Mouse (Mus musculus) hindbrain, embryonic 15.5 days (tissue): Measurements from ENCODE around the gene 1700012B07Rik. TPM values are rescaled to one million over a fixed set of nuclear protein-coding genes. Genes with fewer than 3 reads are reported as not detected.

Experiments
- ATAC-seq: fragments of 200-750 bp; cut with Nextera tagmentation; 2 replicates; pipeline ENCODE4 v1.8.0; 2017; ENCODE audit warnings: low read depth, moderate number of reproducible peaks, moderate TSS enrichment; ENCODE audit not compliant: low FRiP score
- H3K27ac ChIP-seq: fragments of 300-500 bp; sonication (generic); replicated peaks from 2 replicates; pipeline ENCODE4 v1.5.1; 2015; ENCODE audit warnings: mild to moderate bottlenecking, inconsistent platforms
- H3K27me3 ChIP-seq: fragments of 300-500 bp; sonication (generic); 2 replicates; pipeline ENCODE4 v1.6.1; 2015; ENCODE audit warnings: control low read depth, inconsistent platforms
- H3K36me3 ChIP-seq: fragments of 300-500 bp; sonication (generic); 2 replicates; pipeline ENCODE4 v1.6.1; 2015; ENCODE audit warnings: control low read depth, inconsistent platforms
- H3K4me1 ChIP-seq: fragments of 300-500 bp; sonication (generic); replicated peaks from 2 replicates; pipeline ENCODE4 v1.6.1; 2015; ENCODE audit warnings: control low read depth, inconsistent platforms
- H3K4me2 ChIP-seq: fragments of 300-500 bp; sonication (generic); 2 replicates; pipeline ENCODE4 v1.6.1; 2015; ENCODE audit warnings: moderate library complexity, mild to moderate bottlenecking, inconsistent platforms
- H3K4me3 ChIP-seq: fragments of 300-500 bp; sonication (generic); 2 replicates; pipeline ENCODE4 v1.5.1; 2015; ENCODE audit warnings: mild to moderate bottlenecking, inconsistent platforms
- H3K9ac ChIP-seq: fragments of 300-500 bp; sonication (generic); 2 replicates; pipeline ENCODE4 v1.6.1; 2015; ENCODE audit warnings: inconsistent platforms
- H3K9me3 ChIP-seq: fragments of 300-500 bp; sonication (generic); 2 replicates; pipeline ENCODE4 v1.6.1; 2016; ENCODE audit warnings: control low read depth, inconsistent platforms
- WGBS: fragments of 180-500 bp; shearing (Covaris S2); methylation state at CpG from one replicate; pipeline ENCODE4 v1.1.7; 2015; 5-methylcytosine and 5-hydroxymethylcytosine counted together
- polyA plus RNA-seq: library from polyadenylated mRNA; unstranded; fragments of >200 nt; fragmentation: Nextera tagmentation; extraction: Ambion mirVana; gene quantifications from 2 replicates; pipeline ENCODE4 v1.2.1, GENCODE M21; 2015

1700012B07Rik gene
- polyA plus RNA-seq, 1 experiment from 2014 or later: not detected

DNA sequence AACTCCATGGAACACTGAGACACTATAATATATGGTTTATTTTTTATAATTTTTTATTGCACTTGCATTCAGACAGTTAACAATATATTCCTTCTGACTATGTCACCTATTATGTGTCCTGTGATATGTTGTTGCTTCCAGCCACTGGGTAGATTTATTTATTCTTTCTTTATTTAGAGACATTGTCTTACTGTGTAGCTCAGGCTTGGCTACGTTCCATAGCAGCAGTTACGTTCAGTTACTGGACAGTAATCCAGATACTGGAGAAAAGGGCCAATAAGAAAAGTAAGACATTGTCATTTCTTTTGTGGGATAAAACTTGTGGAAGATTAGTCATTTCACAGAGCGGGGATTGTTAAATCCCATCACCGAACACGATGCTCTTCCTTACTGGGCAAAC, 2.5 kb upstream of the 1700012B07Rik start:
- Histone ChIP-seq H3K4me1 (no peaks in the 10 kb centered on the region), H3K9me3 (no peaks in the 10 kb centered on the region), H3K9ac (no peak overlapping the region), H3K4me2 (no peak overlapping the region), H3K36me3 (no peaks in the 10 kb centered on the region), H3K27me3 (no peaks in the 10 kb centered on the region), H3K4me3 (no peak overlapping the region), H3K27ac (no peak overlapping the region)
- 72% methylated on average over 5 of the region's 5 CpGs for WGBS
- ATAC-seq: no peak

DNA sequence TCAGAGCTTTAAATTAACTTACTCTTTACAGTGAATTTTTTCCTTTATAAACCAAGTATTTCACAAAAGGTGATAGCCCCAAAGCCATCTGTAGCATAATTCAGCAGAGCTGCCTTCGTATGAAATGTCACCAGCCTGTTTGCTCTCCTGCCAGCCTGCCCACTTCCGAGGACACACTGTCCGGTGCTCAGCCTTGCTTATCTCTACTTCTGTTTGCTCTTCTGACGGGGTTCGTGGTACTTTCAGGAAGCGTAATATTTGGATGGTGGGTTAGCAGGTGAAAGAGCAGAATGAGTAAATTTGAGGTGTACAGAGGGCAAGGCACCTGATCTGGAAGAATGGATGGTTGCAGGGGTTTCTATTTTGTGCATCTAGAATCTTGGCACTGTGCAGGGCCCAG, 5.6 kb downstream of the 1700012B07Rik start:
- Histone ChIP-seq H3K4me1 (no peaks in the 10 kb centered on the region), H3K36me3 (no peaks in the 10 kb centered on the region), H3K9ac (no peak overlapping the region), H3K27ac (no peak overlapping the region), H3K9me3 (no peaks in the 10 kb centered on the region), H3K4me3 (no peak overlapping the region), H3K27me3 (no peaks in the 10 kb centered on the region), H3K4me2 (no peak overlapping the region)
- 89% methylated on average over 6 of the region's 6 CpGs for WGBS
- no peak for ATAC-seq

DNA sequence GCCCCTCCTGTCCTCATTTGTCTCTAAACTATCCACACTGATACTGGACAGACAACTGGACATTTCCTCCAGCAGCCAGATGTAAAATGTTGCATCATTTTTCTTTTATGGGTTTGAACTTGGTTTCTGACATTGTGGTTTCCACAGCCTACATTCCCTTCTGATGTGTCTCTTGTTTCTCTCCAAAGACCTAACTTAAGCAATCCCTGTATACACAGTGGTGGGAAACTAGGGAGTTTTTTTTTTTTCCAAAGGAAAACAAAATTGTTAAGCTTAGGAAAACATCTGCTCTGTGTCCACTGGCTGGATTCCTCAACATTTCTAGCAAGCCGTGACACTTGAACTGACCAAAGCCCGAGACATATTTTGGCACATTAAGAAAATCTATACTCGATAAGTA, 10.4 kb downstream of the 1700012B07Rik start:
- H3K9me3 ChIP-seq: no peaks in the 10 kb centered on the region
- H3K27me3 ChIP-seq: no peaks in the 10 kb centered on the region
- no peak overlapping the region for H3K4me2 ChIP-seq
- ATAC-seq: no peak
- H3K36me3 ChIP-seq: no peaks in the 10 kb centered on the region
- no peaks in the 10 kb centered on the region for H3K4me1 ChIP-seq
- no peak overlapping the region for H3K27ac ChIP-seq
- H3K9ac ChIP-seq: no peak overlapping the region
- H3K4me3 ChIP-seq: no peak overlapping the region
- 78% methylated on average over 3 of the region's 3 CpGs for WGBS

DNA sequence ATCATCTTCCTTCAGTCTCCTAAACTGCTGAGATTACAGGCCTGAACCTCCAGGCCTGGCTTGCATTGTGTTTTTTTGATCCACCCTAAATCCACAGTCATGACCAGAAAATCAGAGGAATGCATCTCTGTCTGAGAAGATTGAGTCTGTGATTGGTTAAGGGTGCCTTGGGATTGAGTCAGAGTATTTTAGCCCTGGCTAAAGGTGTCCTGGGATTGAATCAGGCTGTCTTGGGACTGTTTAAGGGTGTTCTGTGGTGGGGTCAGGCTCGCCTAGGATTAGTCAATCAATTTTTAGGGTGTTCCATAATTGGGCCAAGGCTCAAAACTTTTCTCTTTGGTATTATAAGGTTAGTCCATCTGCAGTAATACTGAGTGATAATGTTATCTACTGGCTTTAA, 10.9 kb downstream of the 1700012B07Rik start:
- H3K4me3 ChIP-seq: no peak overlapping the region
- no peak overlapping the region for H3K27ac ChIP-seq
- no peak overlapping the region for H3K4me2 ChIP-seq
- no peaks in the 10 kb centered on the region for H3K9me3 ChIP-seq
- no peak overlapping the region for H3K9ac ChIP-seq
- no peaks in the 10 kb centered on the region for H3K27me3 ChIP-seq
- no peaks in the 10 kb centered on the region for H3K4me1 ChIP-seq
- no peak for ATAC-seq
- WGBS: 83% methylated on average over 1 of the region's 1 CpGs
- no peaks in the 10 kb centered on the region for H3K36me3 ChIP-seq

DNA sequence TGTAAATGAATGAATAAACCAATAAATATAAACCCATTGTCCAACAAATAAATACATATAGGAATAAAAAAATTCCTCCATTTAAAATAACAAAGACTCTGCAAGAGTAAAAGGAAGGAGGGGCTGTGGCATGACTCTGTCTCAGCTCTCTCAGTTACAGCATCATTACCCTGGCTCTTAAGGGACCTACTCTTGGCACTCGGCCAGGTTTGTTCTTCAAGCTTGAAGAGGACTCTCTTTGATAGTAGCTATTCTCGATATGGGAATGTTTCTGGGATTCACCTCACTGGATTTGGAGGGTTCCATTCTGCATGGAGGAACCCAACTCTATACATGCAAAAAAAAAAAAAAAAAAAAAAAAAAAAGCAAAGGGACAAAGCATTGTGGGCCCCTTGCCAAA, 16.1 kb downstream of the 1700012B07Rik start:
- Histone ChIP-seq H3K9me3 (no peaks in the 10 kb centered on the region), H3K27ac (no peak overlapping the region), H3K27me3 (no peaks in the 10 kb centered on the region), H3K36me3 (no peaks in the 10 kb centered on the region), H3K4me2 (no peak overlapping the region), H3K4me1 (no peaks in the 10 kb centered on the region), H3K4me3 (no peak overlapping the region), H3K9ac (no peak overlapping the region)
- ATAC-seq: no peak
- WGBS: 80% methylated on average over 2 of the region's 2 CpGs

DNA sequence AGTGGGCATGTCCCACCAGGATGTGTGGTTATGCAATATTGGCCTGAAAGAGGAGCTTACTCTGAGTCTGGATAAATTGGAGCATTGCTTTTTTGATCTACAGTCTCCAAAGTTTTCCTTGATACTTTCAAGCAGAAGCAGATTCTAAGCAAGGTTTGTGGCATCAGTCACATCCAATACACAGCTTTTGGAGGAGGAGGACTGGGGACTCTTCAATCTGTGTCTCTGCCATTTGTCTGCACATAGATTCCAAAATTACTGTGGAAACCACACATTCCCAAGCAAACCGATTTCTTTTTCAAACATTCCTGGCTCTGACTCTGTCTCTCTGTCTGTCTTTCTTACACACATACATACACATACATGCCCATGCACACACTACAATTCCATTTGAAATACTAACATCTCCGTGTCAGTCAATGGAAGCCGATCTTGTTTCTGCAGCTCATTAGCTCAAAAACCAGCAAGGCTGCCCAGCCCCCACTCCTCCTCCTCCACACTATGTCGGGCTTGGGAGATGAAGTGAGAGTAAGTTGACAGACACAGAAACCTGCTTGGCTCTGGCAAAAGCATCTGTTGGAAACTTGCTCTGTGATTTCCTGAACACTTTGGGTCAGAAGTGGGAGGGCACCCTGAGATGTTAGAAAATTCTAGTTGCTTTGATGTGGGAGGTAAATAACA, 18.5 kb downstream of the 1700012B07Rik start:
- 66% methylated on average over 4 of the region's 4 CpGs for WGBS

DNA sequence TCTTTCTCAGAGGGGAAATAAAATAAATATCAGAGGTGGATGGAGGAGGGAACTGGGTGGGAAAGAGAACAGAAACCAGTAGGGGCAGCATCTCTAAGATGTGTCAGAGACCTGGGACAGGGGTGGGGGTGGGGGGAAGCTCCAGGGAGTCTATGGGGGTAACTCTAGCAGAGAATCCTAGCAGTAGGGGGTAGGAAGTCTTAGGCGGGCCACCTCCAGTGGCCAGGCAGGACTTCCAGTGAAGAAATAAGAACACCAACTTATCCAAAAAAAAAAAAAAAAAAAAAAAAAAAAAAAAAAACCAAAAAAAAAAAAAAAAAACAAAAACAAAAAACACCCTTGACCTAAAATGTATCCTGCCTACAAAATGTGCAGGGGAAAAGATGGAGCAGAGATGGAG, 26.3 kb downstream of the 1700012B07Rik start:
- no peak overlapping the region for H3K4me2 ChIP-seq
- H3K36me3 ChIP-seq: no peaks in the 10 kb centered on the region
- WGBS: 75% methylated on average over 1 of the region's 1 CpGs
- no peak overlapping the region for H3K9ac ChIP-seq
- H3K27me3 ChIP-seq: no peaks in the 10 kb centered on the region
- no peak overlapping the region for H3K4me3 ChIP-seq
- no peaks in the 10 kb centered on the region for H3K9me3 ChIP-seq
- no peaks in the 10 kb centered on the region for H3K4me1 ChIP-seq
- H3K27ac ChIP-seq: no peak overlapping the region
- ATAC-seq: no peak

More for the DNA sequence above, 18.5 kb downstream of the 1700012B07Rik start:
- Histone ChIP-seq H3K27ac (no peak overlapping the region), H3K4me1 (no peaks in the 10 kb centered on the region), H3K9ac (no peak overlapping the region), H3K27me3 (no peaks in the 10 kb centered on the region), H3K36me3 (no peaks in the 10 kb centered on the region), H3K9me3 (no peaks in the 10 kb centered on the region), H3K4me3 (no peak overlapping the region), H3K4me2 (no peak overlapping the region)
- ATAC-seq: no peak

DNA sequence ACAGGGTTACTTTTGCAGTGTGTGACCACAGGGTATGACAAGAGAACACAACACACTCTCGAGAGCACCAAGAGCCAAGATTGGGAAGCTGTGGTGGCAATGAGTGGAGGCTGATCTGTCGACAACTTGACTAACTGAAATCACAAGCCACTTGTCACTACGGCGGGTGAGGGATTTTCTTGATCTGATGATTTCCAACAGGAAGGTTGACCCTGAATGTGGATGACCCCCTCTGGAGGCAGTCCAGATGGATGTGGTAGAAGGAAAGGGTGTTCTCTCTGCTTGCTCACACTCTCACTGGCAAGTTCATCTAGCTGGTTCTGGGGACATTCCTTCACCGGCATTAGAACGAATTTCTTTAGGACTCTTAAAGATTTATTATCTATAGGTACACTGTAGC, 30.3 kb downstream of the 1700012B07Rik start:
- WGBS: 93% methylated on average over 6 of the region's 6 CpGs
- ATAC-seq: no peak
- no peaks in the 10 kb centered on the region for H3K36me3 ChIP-seq
- H3K4me3 ChIP-seq: no peak overlapping the region
- H3K4me2 ChIP-seq: no peak overlapping the region
- no peaks in the 10 kb centered on the region for H3K27me3 ChIP-seq
- H3K9ac ChIP-seq: no peak overlapping the region
- H3K9me3 ChIP-seq: no peaks in the 10 kb centered on the region
- H3K27ac ChIP-seq: no peak overlapping the region
- no peaks in the 10 kb centered on the region for H3K4me1 ChIP-seq

DNA sequence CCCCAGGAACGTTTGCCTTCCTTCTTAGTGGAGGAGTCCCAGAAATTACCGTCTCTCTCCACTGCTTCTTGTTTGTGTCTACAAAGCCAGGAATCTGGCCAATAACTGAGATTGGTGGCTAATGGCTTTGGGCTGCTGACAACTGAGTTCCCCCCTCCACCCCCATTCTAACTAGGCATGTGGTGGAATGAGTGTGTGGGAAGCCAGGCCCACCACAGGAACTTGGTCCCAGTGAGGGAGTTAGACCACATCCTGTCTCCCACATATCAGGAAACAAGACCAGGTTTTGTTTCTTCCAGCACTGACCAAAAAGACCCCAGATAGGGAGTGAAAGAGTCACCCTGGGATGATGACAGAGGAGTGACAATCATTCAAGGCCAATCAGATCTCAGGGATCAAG, 32.3 kb downstream of the 1700012B07Rik start:
- no peak for ATAC-seq
- Histone ChIP-seq H3K9ac (no peak overlapping the region), H3K27me3 (no peaks in the 10 kb centered on the region), H3K27ac (no peak overlapping the region), H3K4me1 (no peaks in the 10 kb centered on the region), H3K4me3 (no peak overlapping the region), H3K4me2 (no peak overlapping the region), H3K36me3 (no peaks in the 10 kb centered on the region), H3K9me3 (no peaks in the 10 kb centered on the region)
- 83% methylated on average over 2 of the region's 2 CpGs for WGBS

DNA sequence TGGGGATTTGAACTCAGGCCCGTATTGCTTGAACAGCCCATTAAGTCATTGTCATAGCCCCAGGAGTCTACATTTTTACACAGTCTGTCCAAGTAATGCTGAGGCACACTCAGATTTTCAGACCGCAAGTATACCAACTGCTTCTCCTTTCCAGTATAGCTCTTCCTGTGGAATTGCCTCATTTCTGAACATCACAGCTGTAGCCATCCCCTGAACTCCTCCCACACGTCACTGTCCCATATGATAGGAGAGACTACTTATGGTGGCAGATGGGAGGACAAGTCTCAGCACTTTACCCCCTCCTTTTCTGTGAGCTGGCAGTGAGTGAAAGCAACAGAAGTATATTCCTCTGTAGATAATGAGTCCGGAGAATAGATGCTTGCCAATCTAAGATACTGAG, 34.3 kb downstream of the 1700012B07Rik start:
- ATAC-seq: no peak
- H3K9me3 ChIP-seq: no peaks in the 10 kb centered on the region
- H3K4me2 ChIP-seq: no peak overlapping the region
- 92% methylated on average over 4 of the region's 4 CpGs for WGBS
- no peak overlapping the region for H3K9ac ChIP-seq
- H3K27ac ChIP-seq: no peak overlapping the region
- H3K36me3 ChIP-seq: no peaks in the 10 kb centered on the region
- H3K27me3 ChIP-seq: no peaks in the 10 kb centered on the region
- H3K4me1 ChIP-seq: no peaks in the 10 kb centered on the region
- H3K4me3 ChIP-seq: no peak overlapping the region

DNA sequence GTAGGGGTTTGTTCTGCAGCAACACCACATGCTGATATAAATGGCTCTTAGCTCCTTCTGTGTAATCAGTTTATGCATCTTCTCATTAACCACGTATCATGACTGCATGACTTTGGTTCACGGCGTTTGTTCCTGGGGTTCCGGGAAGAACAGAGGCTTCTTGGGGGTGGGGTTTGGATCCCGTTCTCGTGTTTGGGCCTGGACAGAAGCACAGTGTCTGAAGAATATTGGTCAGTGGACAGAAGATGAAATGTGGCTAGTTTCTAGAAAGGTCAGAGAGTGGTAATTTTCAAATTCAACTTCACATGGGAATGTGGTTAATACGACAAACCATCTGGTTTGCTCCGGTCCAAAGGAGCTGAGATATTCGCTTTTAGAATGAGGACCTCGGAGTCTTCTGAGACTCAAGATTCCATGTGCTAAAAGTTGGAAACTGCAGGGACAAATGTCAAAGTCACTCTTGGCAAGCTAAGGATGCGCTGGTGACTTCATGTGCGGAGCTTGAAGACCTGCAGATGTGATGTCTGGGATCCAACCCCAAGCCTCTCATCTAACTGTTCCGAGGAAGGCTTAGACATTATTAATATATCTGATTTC, 35.3 kb downstream of the 1700012B07Rik start:
- 90% methylated on average over 13 of the region's 13 CpGs for WGBS
- no peak for ATAC-seq
- Histone ChIP-seq H3K4me2 (no peak overlapping the region), H3K27ac (no peak overlapping the region), H3K4me1 (no peaks in the 10 kb centered on the region), H3K36me3 (no peaks in the 10 kb centered on the region), H3K27me3 (no peaks in the 10 kb centered on the region), H3K4me3 (no peak overlapping the region), H3K9ac (no peak overlapping the region), H3K9me3 (no peaks in the 10 kb centered on the region)

DNA sequence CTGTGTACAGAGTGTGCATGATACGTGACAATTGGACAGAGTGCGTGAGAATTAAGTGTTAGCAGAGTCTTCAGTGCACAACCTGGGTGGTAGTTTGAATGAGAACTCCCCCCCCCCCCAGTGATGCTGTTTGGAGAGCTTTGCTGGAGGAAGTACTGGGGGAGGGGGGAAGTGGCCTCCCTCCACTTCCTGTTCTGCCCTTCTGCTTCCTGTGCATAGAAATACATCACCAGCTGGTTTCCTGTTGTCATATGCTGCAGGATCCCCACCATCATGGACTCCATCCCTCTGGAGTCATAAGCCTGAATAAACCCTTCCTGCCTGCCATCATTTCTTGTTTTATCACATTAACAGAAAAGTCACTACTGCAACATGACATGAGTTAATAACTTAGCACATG, 35.9 kb downstream of the 1700012B07Rik start:
- WGBS: 98% methylated on average over 2 of the region's 2 CpGs
- H3K9ac ChIP-seq: no peak overlapping the region

DNA sequence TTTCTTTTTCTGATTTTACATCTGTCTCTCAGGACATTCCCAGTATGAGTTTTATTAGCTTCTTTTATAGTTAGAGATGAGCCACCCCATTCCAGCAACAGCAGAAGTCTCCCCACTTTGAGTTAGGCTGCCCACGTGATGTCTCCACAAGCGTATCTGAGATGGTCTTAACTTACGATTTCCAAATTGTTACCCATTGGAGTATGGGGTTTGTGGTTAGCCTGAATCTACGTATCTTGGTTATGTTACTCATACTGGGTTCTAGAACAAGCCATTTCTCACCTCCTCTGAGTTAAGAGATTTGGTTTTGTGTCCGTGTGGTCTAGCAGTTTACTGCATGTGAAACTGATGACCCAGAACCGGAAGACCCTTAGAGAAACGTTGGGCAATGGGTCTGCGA, 37.6 kb downstream of the 1700012B07Rik start:
- H3K4me1 ChIP-seq: no peaks in the 10 kb centered on the region
- H3K9ac ChIP-seq: no peak overlapping the region
- H3K27me3 ChIP-seq: no peaks in the 10 kb centered on the region
- H3K9me3 ChIP-seq: no peaks in the 10 kb centered on the region
- H3K4me3 ChIP-seq: no peak overlapping the region
- H3K4me2 ChIP-seq: no peak overlapping the region
- H3K36me3 ChIP-seq: no peaks in the 10 kb centered on the region
- ATAC-seq: no peak
- WGBS: 89% methylated on average over 8 of the region's 8 CpGs
- H3K27ac ChIP-seq: no peak overlapping the region

More for the DNA sequence above, 35.9 kb downstream of the 1700012B07Rik start:
- H3K27me3 ChIP-seq: no peaks in the 10 kb centered on the region
- H3K9me3 ChIP-seq: no peaks in the 10 kb centered on the region
- H3K4me1 ChIP-seq: no peaks in the 10 kb centered on the region
- no peak for ATAC-seq
- H3K27ac ChIP-seq: no peak overlapping the region
- H3K4me2 ChIP-seq: no peak overlapping the region
- no peak overlapping the region for H3K4me3 ChIP-seq
- no peaks in the 10 kb centered on the region for H3K36me3 ChIP-seq
